Mouse (Mus musculus) lung, postnatal 0 days (tissue): ENCODE data around the gene Zfp1. TPM values are rescaled to one million over a fixed set of nuclear protein-coding genes. Genes with fewer than 3 reads are reported as not detected.

Source experiments
- ATAC-seq: fragments of 200-750 bp; cut with Nextera tagmentation; 2 replicates; pipeline ENCODE4 v1.8.0; 2017; ENCODE audit warnings: moderate library complexity
- DNase-seq: peaks from one replicate; pipeline ENCODE4 v3.0.0-alpha.2; 2016; ENCODE audit warnings: low spot score
- H3K27ac ChIP-seq: fragments of 300-500 bp; sonication (generic); 2 replicates; pipeline ENCODE4 v1.5.1; 2014; ENCODE audit warnings: antibody characterized with exemption, mild to moderate bottlenecking, low read length, mixed read lengths
- H3K27me3 ChIP-seq: fragments of 300-500 bp; sonication (generic); replicated peaks from 2 replicates; pipeline ENCODE4 v1.6.1; 2014; ENCODE audit warnings: low read length, mixed read lengths; ENCODE audit not compliant: insufficient read depth
- H3K36me3 ChIP-seq: fragments of 300-500 bp; sonication (generic); 2 replicates; pipeline ENCODE4 v1.6.1; 2014; ENCODE audit warnings: low read length, mixed read lengths; ENCODE audit not compliant: insufficient read depth
- H3K4me1 ChIP-seq: fragments of 300-500 bp; sonication (generic); 2 replicates; pipeline ENCODE4 v1.6.1; 2014; ENCODE audit warnings: antibody characterized with exemption, low read depth, low read length, mixed read lengths; ENCODE audit not compliant: insufficient read depth
- H3K4me2 ChIP-seq: fragments of 300-500 bp; sonication (generic); replicated peaks from 2 replicates; pipeline ENCODE4 v1.6.1; 2014; ENCODE audit warnings: low read depth, mild to moderate bottlenecking, low read length, moderate library complexity, mixed read lengths
- H3K4me3 ChIP-seq: fragments of 300-500 bp; sonication (generic); 2 replicates; pipeline ENCODE4 v1.5.1; 2014; ENCODE audit warnings: low read depth, low read length
- H3K9ac ChIP-seq: fragments of 300-500 bp; sonication (generic); replicated peaks from 2 replicates; pipeline ENCODE4 v1.6.1; 2014; ENCODE audit warnings: low read depth, mild to moderate bottlenecking
- H3K9me3 ChIP-seq: fragments of 300-500 bp; sonication (generic); 2 replicates; pipeline ENCODE4 v1.6.1; 2016; ENCODE audit warnings: low read length, mixed read lengths
- CTCF ChIP-seq: IDR thresholded peaks from 2 replicates; pipeline ENCODE4 v1.5.1; 2016; ENCODE audit warnings: antibody characterized with exemption, mild to moderate bottlenecking
- EP300 ChIP-seq: IDR thresholded peaks from 2 replicates; pipeline ENCODE4 v1.6.1; 2016; ENCODE audit warnings: antibody characterized with exemption, mild to moderate bottlenecking, control low read depth
- WGBS: fragments of 180-500 bp; shearing (Covaris S2); extraction: QIAGEN DNeasy Blood & Tissue Kit; methylation state at CpG from one replicate; pipeline ENCODE4 v1.1.7; 2014; 5-methylcytosine and 5-hydroxymethylcytosine counted together
- polyA plus RNA-seq: library from polyadenylated mRNA; unstranded; fragments of >200 nt; fragmentation: Nextera tagmentation; extraction: Ambion mirVana; gene quantifications from 2 replicates; pipeline ENCODE4 v1.2.1, GENCODE M21; 2015

Zfp1 gene
- 11.1 and 11.5 TPM in 2 replicates for polyA plus RNA-seq

- 2% methylated on average over 66 of the region's 75 CpGs for WGBS
- H3K27me3 ChIP-seq = no peaks in the 10 kb centered on the region
- no peaks in the 10 kb centered on the region for H3K36me3 ChIP-seq
- H3K4me3 ChIP-seq = peak within 1 kb of the TSS; percentile 70
- peaks cover 5% of the 10 kb centered on the region; the same call in 1 of the 2 replicates for H3K4me1 ChIP-seq
- TF ChIP-seq CTCF (no peak), EP300 (no peak)
- H3K9ac ChIP-seq = peak within 1 kb of the TSS; percentile 75
- peak within 1 kb of the TSS; percentile 60 for H3K4me2 ChIP-seq
- H3K27ac ChIP-seq = peak within 1 kb of the TSS; percentile 97
- peak; percentile 98 for DNase-seq
- peak; percentile 97 for ATAC-seq
- H3K9me3 ChIP-seq = no peaks in the 10 kb centered on the region
Measured at GRCm38 (mm10) chr8:111643264-111644141, at the start of gene Zfp1. TSS of gene Zfp1 (plus strand) at chr8:111643401.

DNA sequence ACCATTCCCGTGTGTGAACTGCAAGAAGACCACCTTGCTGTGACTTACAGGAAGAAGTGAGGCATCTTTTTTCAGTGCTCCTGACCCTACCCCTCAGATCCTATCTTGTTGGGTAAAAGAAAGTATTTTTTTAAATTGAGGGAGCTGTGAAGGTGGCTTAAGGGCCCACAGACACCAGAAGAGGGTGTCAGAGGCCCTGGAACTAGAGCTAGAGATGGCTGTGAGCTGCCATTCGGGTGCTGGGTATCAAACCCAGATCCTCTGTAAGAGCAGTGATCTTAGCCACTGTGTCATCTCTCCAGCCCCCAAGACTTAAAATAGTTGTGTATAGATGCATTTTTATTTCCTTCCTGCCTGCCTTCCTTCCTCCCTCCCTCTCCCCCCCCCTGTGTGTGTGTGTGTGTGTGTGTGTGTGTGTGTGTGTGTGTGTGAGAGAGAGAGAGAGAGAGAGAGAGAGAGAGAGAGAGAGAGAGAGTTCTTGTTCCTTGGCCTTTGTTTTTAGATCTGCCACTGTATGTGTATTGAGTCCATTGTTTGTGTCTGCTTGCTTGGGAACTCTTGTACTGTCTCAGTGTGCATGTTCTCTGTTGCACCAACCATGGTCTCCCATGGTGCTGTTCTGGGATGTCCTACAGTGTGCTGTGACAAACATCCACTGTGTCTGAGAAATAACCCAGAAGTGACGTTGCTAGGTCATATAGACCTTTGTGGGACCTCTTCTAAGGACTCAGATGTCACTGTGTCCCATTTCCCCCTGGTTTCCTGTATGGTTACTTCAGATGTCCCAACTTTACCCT, 49.0 kb upstream of the Zfp1 start:
- Histone ChIP-seq H3K27ac (peak overlapping the region; percentile 81; the same call in 1 of the 2 replicates), H3K4me2 (no peak overlapping the region), H3K36me3 (no peaks in the 10 kb centered on the region), H3K9ac (no peak overlapping the region), H3K9me3 (no peaks in the 10 kb centered on the region), H3K27me3 (no peaks in the 10 kb centered on the region), H3K4me3 (no peak overlapping the region), H3K4me1 (peaks cover 30% of the 10 kb centered on the region; the same call in 1 of the 2 replicates)
- no peak for DNase-seq
- no peak for ATAC-seq
- WGBS = 64% methylated on average over 3 of the region's 3 CpGs
- TF ChIP-seq EP300 = no peak
- no peak for TF ChIP-seq CTCF

GRCm38 (mm10) chr8:111594951-111595350, 48.2 kb upstream of the Zfp1 start:
- TF ChIP-seq EP300 = no peak
- TF ChIP-seq CTCF = no peak
- Histone ChIP-seq H3K4me3 (no peak overlapping the region), H3K4me1 (peaks cover 30% of the 10 kb centered on the region; the same call in 1 of the 2 replicates), H3K27me3 (no peaks in the 10 kb centered on the region), H3K9me3 (no peaks in the 10 kb centered on the region), H3K27ac (peak overlapping the region; percentile 81), H3K4me2 (no peak overlapping the region), H3K9ac (no peak overlapping the region), H3K36me3 (no peaks in the 10 kb centered on the region)
- 77% methylated on average over 2 of the region's 2 CpGs for WGBS
- no peak for DNase-seq
- no peak for ATAC-seq

GRCm38 (mm10) chr8:111595712-111596484, 47.3 kb upstream of the Zfp1 start:
- Histone ChIP-seq H3K9ac (no peak overlapping the region), H3K36me3 (no peaks in the 10 kb centered on the region), H3K27me3 (no peaks in the 10 kb centered on the region), H3K9me3 (no peaks in the 10 kb centered on the region), H3K27ac (peak overlapping the region; percentile 81), H3K4me3 (no peak overlapping the region), H3K4me1 (peaks cover 30% of the 10 kb centered on the region; the same call in 1 of the 2 replicates), H3K4me2 (peak overlapping the region; percentile 37)
- peak; percentile 81 for DNase-seq
- TF ChIP-seq EP300 = no peak; the same call in 1 of the 2 replicates
- TF ChIP-seq CTCF = no peak
- ATAC-seq = peak; percentile 64
- 34% methylated on average over 15 of the region's 15 CpGs for WGBS

DNA sequence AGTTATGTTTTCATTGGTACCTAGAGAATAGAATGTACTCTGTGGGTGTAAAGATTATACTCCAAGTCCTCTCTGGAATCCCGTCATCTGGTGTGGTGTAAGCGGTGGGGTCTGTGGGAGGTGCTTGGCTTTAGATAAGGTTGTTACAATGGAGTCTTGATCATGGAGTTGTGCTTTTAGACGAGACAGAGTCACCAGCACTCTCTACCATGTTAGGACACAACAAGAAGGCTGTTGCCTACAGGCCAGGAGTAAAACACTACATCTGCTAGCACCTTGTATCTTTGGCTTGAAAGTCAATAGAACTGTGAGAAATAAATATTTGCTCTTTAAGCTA, 46.7 kb upstream of the Zfp1 start:
- Histone ChIP-seq H3K27me3 (no peaks in the 10 kb centered on the region), H3K9ac (no peak overlapping the region), H3K4me1 (peaks cover 30% of the 10 kb centered on the region; the same call in 1 of the 2 replicates), H3K27ac (peak overlapping the region; percentile 81), H3K9me3 (no peaks in the 10 kb centered on the region), H3K36me3 (no peaks in the 10 kb centered on the region), H3K4me2 (no peak overlapping the region), H3K4me3 (no peak overlapping the region)
- TF ChIP-seq CTCF (no peak), EP300 (no peak)
- peak; percentile 63 for DNase-seq
- no peak for ATAC-seq
- WGBS = 16% methylated on average over 3 of the region's 3 CpGs
